Mouse (Mus musculus): ENCODE data around the gene Ms4a18.

Ms4a18 gene

GRCm38 (mm10) chr19:10983146-10983545 lies 34.7 kb downstream of the Ms4a18 start:
- peak; percentile 80 for DNase-seq (ENCODE audit: low read depth, low spot score)

- DNase-seq (ENCODE audit: low read depth, low spot score), result no peak
These were observed 37.6 kb downstream of the Ms4a18 start for GRCm38 (mm10) chr19:10980210-10980609.

GRCm38 (mm10) chr19:10979184-10980168 lies 38.4 kb downstream of the Ms4a18 start:
- DNase-seq (ENCODE audit: low read depth, low spot score), result peak; percentile 94

- peak; percentile 57 for DNase-seq (ENCODE audit: low read depth, low spot score)
These were observed 41.5 kb downstream of the Ms4a18 start for GRCm38 (mm10) chr19:10976318-10976717.

GRCm38 (mm10) chr19:10975187-10975586 lies 42.6 kb downstream of the Ms4a18 start:
- no peak for DNase-seq (ENCODE audit: low read depth, low spot score)

GRCm38 (mm10) chr19:10974238-10974865 lies 43.5 kb downstream of the Ms4a18 start, which contains the start of gene Ms4a10:
Ms4a10 (minus strand) TSS chr19:10974670.
- DNase-seq (ENCODE audit: low read depth, low spot score), result no peak

- no peak for DNase-seq (ENCODE audit: low read depth, low spot score)
These were observed 44.6 kb downstream of the Ms4a18 start for GRCm38 (mm10) chr19:10973187-10973586.

- DNase-seq (ENCODE audit: low read depth, low spot score), result peak; percentile 97
These were observed 45.2 kb downstream of the Ms4a18 start for GRCm38 (mm10) chr19:10972660-10973059.

GRCm38 (mm10) chr19:10970457-10970856 lies 47.4 kb downstream of the Ms4a18 start:
- no peak for DNase-seq (ENCODE audit: low read depth, low spot score)

- no peak for DNase-seq (ENCODE audit: low read depth, low spot score)
These were observed 49.3 kb downstream of the Ms4a18 start for GRCm38 (mm10) chr19:10968578-10968977.

GRCm38 (mm10) chr19:10965721-10966120 lies 52.1 kb downstream of the Ms4a18 start:
- no peak for DNase-seq (ENCODE audit: low read depth, low spot score)

- no peak for DNase-seq (ENCODE audit: low read depth, low spot score)
These were observed 57.9 kb downstream of the Ms4a18 start for GRCm38 (mm10) chr19:10959978-10960346.

GRCm38 (mm10) chr19:10959085-10959977 lies 58.5 kb downstream of the Ms4a18 start:
- peak; percentile 77 for DNase-seq (ENCODE audit: low read depth, low spot score)

GRCm38 (mm10) chr19:10952021-10952939 lies 65.6 kb downstream of the Ms4a18 start:
- DNase-seq (ENCODE audit: low read depth, low spot score), result no peak

GRCm38 (mm10) chr19:10949558-10949957 lies 68.3 kb downstream of the Ms4a18 start:
- no peak for DNase-seq (ENCODE audit: low read depth, low spot score)

GRCm38 (mm10) chr19:10949112-10949511 lies 68.7 kb downstream of the Ms4a18 start, which contains the start of gene Ccdc86:
Ccdc86 (minus strand) TSS chr19:10949266.
- peak; percentile 99 for DNase-seq (ENCODE audit: low read depth, low spot score)

- DNase-seq (ENCODE audit: low read depth, low spot score), result no peak
These were observed 69.4 kb downstream of the Ms4a18 start for GRCm38 (mm10) chr19:10948416-10948815.

GRCm38 (mm10) chr19:10947219-10947618 lies 70.6 kb downstream of the Ms4a18 start:
- no peak for DNase-seq (ENCODE audit: low read depth, low spot score)

All from ZHBTc4 (cell line).